Mouse (Mus musculus): Measurements from ENCODE around the gene 0610010K14Rik.

DNA sequence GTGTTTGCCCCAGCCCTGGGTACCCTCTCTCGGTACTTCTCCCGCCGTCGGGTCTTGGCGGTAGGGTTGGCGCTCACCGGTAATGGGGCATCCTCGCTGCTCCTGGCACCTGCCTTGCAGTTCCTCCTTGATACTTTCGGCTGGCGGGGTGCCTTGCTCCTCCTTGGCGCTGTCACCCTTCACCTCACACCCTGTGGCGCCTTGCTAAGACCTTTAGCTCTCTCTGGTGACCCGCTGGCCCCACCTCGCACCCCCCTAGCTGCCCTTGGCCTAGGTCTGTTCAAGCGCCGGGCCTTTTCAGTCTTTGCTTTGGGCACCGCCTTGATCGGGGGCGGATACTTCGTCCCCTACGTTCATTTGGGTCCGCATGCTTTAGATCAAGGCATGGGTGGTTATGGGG is 22.4 kb downstream of the 0610010K14Rik start:
- TF ChIP-seq CTCF (IDR thresholded peaks at IDR 0.05; ENCODE audit: low read depth, low read length) (no peak), GATA1 (IDR thresholded peaks at IDR 0.05; ENCODE audit: borderline replicate concordance, low read length) (no peak)
